Mouse (Mus musculus) hematopoietic stem cell, adult 5-6 weeks (primary cell): ENCODE data around the gene Figla. TPM values are rescaled to one million over a fixed set of nuclear protein-coding genes. Genes with fewer than 3 reads are reported as not detected.

ENCODE experiments used
- ATAC-seq, 2 experiments: fragments of 125-278 bp in 1 of 2; replicated peaks in 1 of 2; 2 replicates each; pipeline ENCODE4 v1.8.0; 2016 to 2017; ENCODE audit warnings: inconsistent platforms in 2 of 2, mild to moderate bottlenecking in 2 of 2, moderate number of reproducible peaks in 2 of 2, low read depth in 1 of 2, moderate TSS enrichment in 1 of 2; ENCODE audit not compliant: low FRiP score in 2 of 2, poor library complexity in 2 of 2, severe bottlenecking in 2 of 2, insufficient read depth in 1 of 2, low TSS enrichment in 1 of 2
- total RNA-seq: library from RNA; stranded (forward); fragments of 172-1452, 232-1000 nt; gene quantifications from 2 replicates; pipeline ENCODE4 v1.2.3, GENCODE M21; 2017

The Figla gene
- total RNA-seq, 1 experiment from 2014 or later, result not detected

DNA sequence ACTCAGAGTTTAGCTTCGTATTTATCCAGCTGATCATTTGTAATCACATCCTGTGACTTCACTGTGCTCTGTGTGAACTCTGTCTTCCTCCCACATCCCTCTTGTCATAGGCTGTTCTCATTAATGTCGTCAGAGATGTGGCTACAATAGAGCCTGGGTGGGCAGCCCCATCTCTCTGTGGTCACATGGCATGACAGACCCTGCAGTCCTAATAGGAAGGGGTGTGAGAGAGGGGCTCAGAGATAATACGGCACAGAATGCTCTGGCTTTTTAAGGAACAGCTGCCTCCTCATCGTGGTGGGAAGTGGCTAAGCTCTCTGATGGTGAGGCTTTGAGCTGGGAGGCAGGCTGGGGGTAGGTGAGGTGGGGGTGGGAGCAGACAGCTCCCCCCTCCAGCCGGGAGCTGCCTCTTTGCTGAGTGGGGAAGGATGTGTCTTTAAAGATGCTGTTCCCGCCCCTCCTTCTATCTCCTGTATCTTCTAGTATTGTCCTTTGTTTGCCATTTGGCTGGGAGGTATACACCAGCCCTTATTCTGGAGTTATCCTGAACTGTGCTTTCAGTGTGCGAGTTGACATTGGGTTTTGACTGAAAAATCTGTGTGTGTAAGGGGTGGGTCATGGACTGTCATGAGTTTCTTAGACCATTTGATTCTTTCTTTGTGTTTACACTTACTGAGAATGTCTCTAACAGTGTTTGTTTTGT is 43.3 kb downstream of the Figla start:
- ATAC-seq, result no peak

DNA sequence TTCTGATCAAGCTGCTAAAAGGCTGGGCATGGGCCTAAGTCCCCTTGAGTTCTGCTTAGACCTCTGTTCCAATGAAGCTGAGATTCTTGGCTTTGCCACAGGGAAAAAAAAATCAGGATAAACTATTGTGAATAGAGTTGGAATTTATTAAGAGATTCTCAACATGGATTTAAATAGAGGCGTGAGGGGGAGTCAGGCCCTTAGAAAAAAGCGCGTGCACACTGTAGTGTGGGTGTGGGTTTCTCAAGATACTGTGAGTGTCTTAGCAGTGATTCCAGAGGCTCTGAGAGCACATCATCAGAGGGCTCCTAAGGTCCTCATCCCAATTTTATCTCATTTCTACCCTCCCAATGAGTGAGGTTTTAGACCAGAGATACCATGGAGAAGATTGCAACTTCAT is 44.2 kb downstream of the Figla start:
- ATAC-seq, result no peak

- no peak for ATAC-seq
These were observed 46.3 kb downstream of the Figla start for GRCm38 (mm10) chr6:86062226-86062625.

DNA sequence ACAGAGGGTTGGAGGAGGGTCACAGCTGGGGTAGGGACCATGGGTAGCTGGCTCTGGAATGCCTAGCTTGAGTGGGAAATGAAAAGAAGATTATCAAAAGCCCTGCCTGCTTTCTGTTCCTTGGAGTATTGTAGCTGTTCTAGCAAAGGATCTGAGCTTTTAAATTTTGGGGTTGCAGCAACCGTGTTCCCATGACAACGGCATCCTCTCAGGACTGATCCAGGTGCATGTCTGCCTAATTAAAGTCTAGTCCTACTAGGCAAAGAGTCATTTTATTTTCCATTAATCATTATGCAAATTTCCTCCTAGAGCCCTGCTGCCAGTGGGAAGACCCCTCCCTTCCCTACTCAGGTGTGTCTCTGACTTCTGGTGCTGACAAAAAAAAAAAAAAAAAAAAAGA is 46.7 kb downstream of the Figla start:
- no peak for ATAC-seq

- no peak for ATAC-seq
These were observed 48.5 kb downstream of the Figla start for GRCm38 (mm10) chr6:86064318-86065016.

GRCm38 (mm10) chr6:86066727-86067126 is 50.8 kb downstream of the Figla start:
- no peak for ATAC-seq

DNA sequence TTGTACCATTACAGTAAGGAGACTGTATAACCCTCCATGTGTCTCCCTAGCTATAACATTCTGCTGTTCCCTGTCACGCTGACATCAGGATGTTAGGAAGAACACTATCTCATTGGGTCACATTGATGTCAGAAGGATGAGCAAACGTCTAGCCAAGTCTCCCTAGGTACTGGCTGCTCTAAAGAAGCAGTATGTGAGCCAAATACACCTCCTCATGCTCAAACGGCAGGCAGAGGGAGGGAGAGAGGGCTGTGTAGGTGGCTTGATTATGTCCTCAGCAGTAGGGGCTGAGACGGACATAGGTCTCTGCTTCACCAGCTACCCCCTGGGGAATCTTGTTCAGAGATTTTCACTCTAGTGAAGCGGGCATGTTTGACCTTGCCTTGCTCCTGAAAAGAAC is 51.2 kb downstream of the Figla start:
- ATAC-seq, result no peak

GRCm38 (mm10) chr6:86069009-86069408 is 53.0 kb downstream of the Figla start:
- no peak for ATAC-seq

DNA sequence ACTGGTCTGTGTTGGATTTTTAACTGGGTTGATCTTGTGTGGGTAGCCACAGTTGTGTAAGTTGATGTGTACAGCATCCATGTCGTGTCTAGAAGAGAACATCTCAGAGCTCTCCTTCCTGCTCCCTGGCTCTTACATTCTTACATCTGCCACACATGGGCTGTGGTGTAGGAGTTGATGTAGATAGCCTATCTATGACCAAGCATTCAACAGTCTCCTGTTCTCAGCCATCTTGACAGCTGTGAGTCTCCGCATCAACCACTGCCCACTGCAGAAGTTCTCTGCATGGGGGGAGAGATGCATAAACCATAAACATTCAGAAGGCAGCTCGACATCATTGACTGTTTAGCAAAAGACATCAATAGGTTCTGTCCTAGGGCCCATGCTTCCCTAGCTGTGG is 53.9 kb downstream of the Figla start:
- ATAC-seq, result no peak

GRCm38 (mm10) chr6:86070277-86070676 is 54.3 kb downstream of the Figla start:
- no peak for ATAC-seq

Other genes starting within 250 kb of the Figla start
- gene Nat8f6, start 195.2 kb upstream of the Figla start, total RNA-seq, result not detected in 2 replicates
- gene Nat8f5, start 195.2 kb upstream of the Figla start, total RNA-seq, result not detected in 2 replicates
- not detected in 2 replicates for gene Nat8, start 184.1 kb upstream of the Figla start, total RNA-seq
- not detected in 2 replicates for gene Nat8f2, start 147.0 kb upstream of the Figla start, total RNA-seq
- gene Nat8f4, start 111.3 kb upstream of the Figla start, total RNA-seq, result 1.8 and 4.4 TPM in 2 replicates
- 37.2 and 68.0 TPM in 2 replicates for gene Tprkb, start 104.3 kb upstream of the Figla start, total RNA-seq
- 6.0 and 7.2 TPM in 2 replicates for gene Nat8f1, start 100.5 kb upstream of the Figla start, total RNA-seq
- 44.3 and 52.3 TPM in 2 replicates for gene Dusp11, start 54.5 kb upstream of the Figla start, total RNA-seq
- gene Add2, start 12.5 kb downstream of the Figla start, total RNA-seq, result 2.9 and 14.7 TPM in 2 replicates
- gene Tgfa, start 179.1 kb downstream of the Figla start, total RNA-seq, result 0.25 TPM in 1 of 2 replicates, not detected in the other